In genomic region chr16:91727433-91727832, GRCm38 (mm10) we compare ENCODE assay signal across 8 mouse cellular contexts. TPM values are rescaled to one million over a fixed set of nuclear protein-coding genes. Genes with fewer than 3 reads are reported as not detected.
DNase-seq lines count a peak whose midpoint lies in the region; ATAC-seq and TF ChIP-seq lines count a peak whose summit lies in the region.

No protein-coding gene starts in this region.

- H3K27ac ChIP-seq in kidney, adult 2 months (ENCODE audit: insufficient read depth, low read depth, low read length): no peak overlapping the region
- H3K27ac ChIP-seq in embryonic facial prominence, embryonic 10.5 days (replicated peaks): no peak overlapping the region
- H3K27ac ChIP-seq in limb, embryonic 11.5 days (replicated peaks; ENCODE audit: low read depth, low read length): no peak overlapping the region
- H3K27ac ChIP-seq in midbrain, embryonic 12.5 days (replicated peaks): 0 out of 2 replicates have a peak overlapping the region, but pooled peaks have one; percentile 69

- 0 out of 2 replicates have a peak, but pooled peaks cover 2% of the 10 kb centered on the region for H3K4me1 ChIP-seq in kidney, adult 2 months (ENCODE audit: control insufficient read depth, insufficient read depth, low read length)
- peaks cover 31% of the 10 kb centered on the region for H3K4me1 ChIP-seq in embryonic facial prominence, embryonic 10.5 days
- H3K4me1 ChIP-seq in limb, embryonic 11.5 days (ENCODE audit: control insufficient read depth, insufficient read depth, low read length): no peaks in the 10 kb centered on the region; the same call in 1 of the 2 replicates
- H3K4me1 ChIP-seq in midbrain, embryonic 12.5 days: peaks cover 30% of the 10 kb centered on the region

- H3K9ac ChIP-seq in limb, embryonic 11.5 days (ENCODE audit: low read length): no peak overlapping the region
- peak overlapping the region; percentile 61 for H3K9ac ChIP-seq in midbrain, embryonic 12.5 days (replicated peaks)

- peak overlapping the region; percentile 76; the same call in 1 of the 2 replicates for H3K4me2 ChIP-seq in limb, embryonic 11.5 days (ENCODE audit: low read depth, severe bottlenecking)
- H3K4me2 ChIP-seq in midbrain, embryonic 12.5 days (replicated peaks): peak overlapping the region; percentile 77

- peak; percentile 24 for DNase-seq in kidney, adult 2 months
- no peak for DNase-seq in kidney, postnatal 10 days
- no peak for DNase-seq in embryonic facial prominence, embryonic 10.5 days (ENCODE audit: low spot score)
- DNase-seq in limb, embryonic 11.5 days (ENCODE audit: low spot score): no peak
- DNase-seq in retina, postnatal 1 day: no peak
- no peak for DNase-seq in thymus, postnatal 0 days (ENCODE audit: low spot score)
- no peak for DNase-seq in right cerebral cortex, postnatal 4 days

- no peaks in the 10 kb centered on the region for H3K27me3 ChIP-seq in kidney, adult 2 months (replicated peaks; ENCODE audit: control insufficient read depth, insufficient read depth, low read length)
- no peaks in the 10 kb centered on the region for H3K27me3 ChIP-seq in embryonic facial prominence, embryonic 10.5 days (replicated peaks; ENCODE audit: low read depth, poor library complexity, severe bottlenecking)
- no peaks in the 10 kb centered on the region for H3K27me3 ChIP-seq in limb, embryonic 11.5 days (ENCODE audit: control insufficient read depth, insufficient read depth, low read length)
- H3K27me3 ChIP-seq in midbrain, embryonic 12.5 days: no peaks in the 10 kb centered on the region

- H3K9me3 ChIP-seq in embryonic facial prominence, embryonic 10.5 days: no peaks in the 10 kb centered on the region
- H3K9me3 ChIP-seq in limb, embryonic 11.5 days (ENCODE audit: control insufficient read depth, low read length): no peaks in the 10 kb centered on the region
- H3K9me3 ChIP-seq in midbrain, embryonic 12.5 days: no peaks in the 10 kb centered on the region

- no peak for TF ChIP-seq POLR2A in kidney, adult 2 months (IDR thresholded peaks at IDR 0.05; ENCODE audit: low read depth, low read length)

- H3K36me3 ChIP-seq in kidney, adult 2 months (ENCODE audit: control insufficient read depth, insufficient read depth, low read length): no peaks in the 10 kb centered on the region
- peaks cover 8% of the 10 kb centered on the region; the same call in 1 of the 2 replicates for H3K36me3 ChIP-seq in embryonic facial prominence, embryonic 10.5 days (replicated peaks)
- no peaks in the 10 kb centered on the region for H3K36me3 ChIP-seq in limb, embryonic 11.5 days (ENCODE audit: control insufficient read depth, insufficient read depth, low read length)
- H3K36me3 ChIP-seq in midbrain, embryonic 12.5 days: no peaks in the 10 kb centered on the region; the same call in 1 of the 2 replicates

- TF ChIP-seq CTCF in kidney, adult 2 months (conservative IDR thresholded peaks at IDR 0.05; ENCODE audit: insufficient read depth, insufficient read length, low read depth, low read length): no peak

- WGBS in kidney, adult 2 months: 66% methylated on average over 15 of the region's 15 CpGs
- 90% methylated on average over 15 of the region's 15 CpGs for WGBS in embryonic facial prominence, embryonic 10.5 days
- WGBS in limb, embryonic 11.5 days: 87% methylated on average over 15 of the region's 15 CpGs
- WGBS in midbrain, embryonic 12.5 days: 92% methylated on average over 15 of the region's 15 CpGs

- ATAC-seq in limb, embryonic 11.5 days (ENCODE audit: insufficient number of reproducible peaks, low FRiP score, low TSS enrichment, low read depth): no peak
- ATAC-seq in midbrain, embryonic 12.5 days (ENCODE audit: low FRiP score, low read depth): no peak

- no peak overlapping the region for H3K4me3 ChIP-seq in kidney, adult 2 months (ENCODE audit: insufficient read depth, low read depth, low read length)
- peak overlapping the region; percentile 95 for H3K4me3 ChIP-seq in embryonic facial prominence, embryonic 10.5 days
- H3K4me3 ChIP-seq in limb, embryonic 11.5 days (ENCODE audit: low read depth, low read length): peak overlapping the region; percentile 77; the same call in 1 of the 2 replicates
- peak overlapping the region; percentile 96 for H3K4me3 ChIP-seq in midbrain, embryonic 12.5 days

RNA-seq across cellular contexts. Expression of gene Cryzl1, which starts 1.3 kb away (rescaled TPM):
- 29.5 and 31.1 TPM in 2 replicates for polyA plus RNA-seq in kidney, adult 2 months (2012; rRNA removed)
- 60.0 and 63.7 TPM in 2 replicates for polyA plus RNA-seq in embryonic facial prominence, embryonic 10.5 days (2016; fragmentation: Nextera tagmentation; extraction: Ambion mirVana)
- polyA plus RNA-seq in limb, embryonic 11.5 days (2014; fragmentation: Nextera tagmentation; extraction: Ambion mirVana): 57.9 and 71.7 TPM in 2 replicates
- polyA plus RNA-seq in midbrain, embryonic 12.5 days (2016; fragmentation: Nextera tagmentation; extraction: Ambion mirVana): 81.7 and 85.1 TPM in 2 replicates
- polyA plus RNA-seq in thymus, postnatal 0 days (2015; fragmentation: Nextera tagmentation; extraction: Ambion mirVana): 27.0 and 28.0 TPM in 2 replicates

RNA-seq across cellular contexts. Expression of gene Itsn1, which starts 1.6 kb away (rescaled TPM):
- 20.5 and 22.9 TPM in 2 replicates for polyA plus RNA-seq in kidney, adult 2 months (2012; rRNA removed)
- polyA plus RNA-seq in embryonic facial prominence, embryonic 10.5 days (2016; fragmentation: Nextera tagmentation; extraction: Ambion mirVana): 40.1 and 43.5 TPM in 2 replicates
- 32.5 and 37.5 TPM in 2 replicates for polyA plus RNA-seq in limb, embryonic 11.5 days (2014; fragmentation: Nextera tagmentation; extraction: Ambion mirVana)
- 75.4 and 75.7 TPM in 2 replicates for polyA plus RNA-seq in midbrain, embryonic 12.5 days (2016; fragmentation: Nextera tagmentation; extraction: Ambion mirVana)
- 2.7 and 3.0 TPM in 2 replicates for polyA plus RNA-seq in thymus, postnatal 0 days (2015; fragmentation: Nextera tagmentation; extraction: Ambion mirVana)

RNA-seq across cellular contexts. Expression of gene Donson, which starts 38.9 kb away (rescaled TPM):
- 2.3 and 2.5 TPM in 2 replicates for polyA plus RNA-seq in kidney, adult 2 months (2012; rRNA removed)
- polyA plus RNA-seq in embryonic facial prominence, embryonic 10.5 days (2016; fragmentation: Nextera tagmentation; extraction: Ambion mirVana): 31.9 and 37.5 TPM in 2 replicates
- 37.0 and 40.8 TPM in 2 replicates for polyA plus RNA-seq in limb, embryonic 11.5 days (2014; fragmentation: Nextera tagmentation; extraction: Ambion mirVana)
- 33.6 and 35.5 TPM in 2 replicates for polyA plus RNA-seq in midbrain, embryonic 12.5 days (2016; fragmentation: Nextera tagmentation; extraction: Ambion mirVana)
- 21.8 and 23.2 TPM in 2 replicates for polyA plus RNA-seq in thymus, postnatal 0 days (2015; fragmentation: Nextera tagmentation; extraction: Ambion mirVana)
